Mouse (Mus musculus): ENCODE data around the gene Rnls. TPM values are rescaled to one million over a fixed set of nuclear protein-coding genes. Genes with fewer than 3 reads are reported as not detected.
A peak's percentile ranks its signal among the peaks of the same experiment; 100 is the strongest.
"Not testable (repeated sequence)": the region's sequence is repeated elsewhere in the genome, so short reads cannot be mapped to it uniquely, and the experiment has no call there.

The Rnls gene
- polyA plus RNA-seq (2011; ENCODE audit: insufficient read length, low read depth, missing spikeins) = 1.2 and 1.6 TPM in 2 replicates

DNA sequence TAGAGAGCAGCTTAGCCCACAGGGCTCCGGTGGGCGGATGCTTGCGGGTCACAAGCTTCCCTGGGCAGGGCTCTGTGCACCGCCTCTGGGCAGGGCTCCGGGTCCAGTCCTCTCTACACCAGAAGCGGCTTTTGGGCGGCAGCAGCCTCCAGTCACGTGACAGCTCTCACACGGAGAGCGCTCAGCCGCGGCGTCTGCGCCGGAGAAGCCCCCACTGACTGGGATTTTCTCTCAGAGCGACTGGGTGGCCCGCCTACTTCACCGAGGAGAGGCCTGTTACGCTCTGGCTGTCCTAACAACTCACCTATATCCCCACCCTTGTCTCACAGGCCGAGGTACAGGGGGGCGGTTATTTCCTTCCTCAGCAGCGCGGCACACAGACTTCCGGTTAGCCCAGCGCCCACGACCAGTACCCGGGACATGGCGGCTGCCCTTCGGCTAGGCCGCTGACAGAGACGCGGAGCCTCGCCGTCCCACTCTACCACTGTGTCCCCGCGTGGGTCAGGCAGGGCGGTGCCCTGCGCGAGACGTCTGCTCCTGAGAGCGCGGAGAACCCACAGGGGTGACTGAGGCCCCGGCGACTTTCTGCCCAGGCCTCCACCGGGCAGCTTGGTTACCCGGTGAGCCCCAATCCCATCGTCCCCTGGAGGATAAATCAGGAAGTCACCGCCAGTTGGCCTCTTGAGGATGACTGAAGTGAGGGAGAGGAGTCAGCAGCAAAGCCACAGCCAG, at the start of gene Rnls:
Rnls (minus strand) TSS at position 645 of the 732 bp plus-strand sequence.
- H3K27ac ChIP-seq (ENCODE audit: insufficient read depth, low read length) = peak within 1 kb of the TSS; percentile 54
- peak within 1 kb of the TSS; percentile 50 for H3K4me3 ChIP-seq (ENCODE audit: insufficient read depth, low read length)
- no peaks in the 10 kb centered on the region for H3K4me1 ChIP-seq (ENCODE audit: control insufficient read depth, insufficient read depth, low read length)
- no peak for TF ChIP-seq CTCF (IDR thresholded peaks at IDR 0.05; ENCODE audit: borderline replicate concordance, insufficient read depth, low read length)
- peak; percentile 78 for TF ChIP-seq POLR2A (IDR thresholded peaks at IDR 0.05; ENCODE audit: low read depth, low read length)

GRCm38 (mm10) chr19:33429457-33429856, 37.4 kb upstream of the Rnls start:
- Histone ChIP-seq H3K4me3 (ENCODE audit: insufficient read depth, low read length) (no peak overlapping the region), H3K4me1 (ENCODE audit: control insufficient read depth, insufficient read depth, low read length) (no peaks in the 10 kb centered on the region), H3K27ac (ENCODE audit: insufficient read depth, low read length) (no peak overlapping the region)
- no peak for TF ChIP-seq CTCF (IDR thresholded peaks at IDR 0.05; ENCODE audit: borderline replicate concordance, insufficient read depth, low read length)
- TF ChIP-seq POLR2A (IDR thresholded peaks at IDR 0.05; ENCODE audit: low read depth, low read length) = no peak

DNA sequence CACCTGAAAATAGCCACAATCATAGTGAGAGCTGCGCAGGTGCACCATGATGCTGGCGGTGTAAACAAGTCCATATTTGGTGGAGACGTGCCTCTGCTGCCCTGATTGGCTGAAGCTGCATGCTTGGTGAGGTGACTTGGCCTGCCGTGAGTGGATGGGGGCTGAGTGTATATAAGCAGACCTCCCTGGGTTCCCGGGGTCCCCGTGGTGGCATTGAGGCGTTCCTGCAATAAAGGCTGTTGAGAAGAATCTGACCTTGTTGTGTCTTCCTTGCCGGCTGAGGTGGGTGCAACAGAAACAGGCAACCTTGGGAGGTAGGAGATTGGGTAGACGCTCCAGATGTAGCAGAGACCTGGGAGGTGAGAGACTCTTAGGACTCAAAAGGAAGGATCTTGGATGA, 27.3 kb upstream of the Rnls start:
- H3K4me1 ChIP-seq (ENCODE audit: control insufficient read depth, insufficient read depth, low read length); H3K27ac ChIP-seq (ENCODE audit: insufficient read depth, low read length); H3K4me3 ChIP-seq (ENCODE audit: insufficient read depth, low read length): not testable (repeated sequence)

DNA sequence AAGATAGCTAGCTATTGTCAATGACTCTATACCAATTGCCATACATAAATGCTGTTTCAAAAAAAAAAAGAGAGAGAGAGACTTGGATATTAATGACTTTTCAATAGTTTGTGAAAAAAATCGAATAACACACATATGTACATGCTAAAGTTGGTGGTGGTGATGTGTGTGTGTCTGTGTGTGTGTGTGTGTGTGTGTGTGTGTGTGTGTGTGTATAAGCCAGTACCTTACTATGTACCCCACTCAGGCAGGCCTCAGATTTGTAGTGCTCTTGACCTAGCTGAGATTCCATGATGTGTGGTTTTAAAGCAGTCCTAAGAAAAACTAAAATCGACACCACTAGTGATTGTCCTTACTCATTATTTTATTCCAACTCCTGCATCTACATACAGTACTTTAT, 11.3 kb downstream of the Rnls start:
- Histone ChIP-seq H3K27ac (ENCODE audit: insufficient read depth, low read length) (no peak overlapping the region), H3K4me3 (ENCODE audit: insufficient read depth, low read length) (no peak overlapping the region), H3K4me1 (ENCODE audit: control insufficient read depth, insufficient read depth, low read length) (0 out of 2 replicates have a peak, but pooled peaks cover 2% of the 10 kb centered on the region)
- TF ChIP-seq POLR2A (IDR thresholded peaks at IDR 0.05; ENCODE audit: low read depth, low read length) (no peak), CTCF (IDR thresholded peaks at IDR 0.05; ENCODE audit: borderline replicate concordance, insufficient read depth, low read length) (no peak)

DNA sequence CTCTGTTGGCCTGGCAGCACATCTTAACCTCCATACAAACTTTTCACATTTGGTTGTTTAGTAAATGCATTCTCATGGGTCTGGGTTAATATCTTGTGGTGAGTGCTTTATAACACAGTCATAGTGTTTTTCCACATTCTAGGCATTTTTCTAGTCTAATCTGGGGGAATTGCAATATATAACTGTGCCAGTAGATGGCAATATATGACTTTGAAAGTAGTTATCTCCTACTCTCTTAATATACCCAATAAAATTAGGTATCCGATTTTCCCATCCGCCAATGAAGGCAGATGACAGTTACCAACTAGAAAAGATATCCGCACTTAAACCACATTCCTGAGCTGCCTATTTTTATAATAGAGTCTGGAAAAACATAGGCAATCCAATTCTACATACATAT, 11.7 kb downstream of the Rnls start:
- TF ChIP-seq CTCF (IDR thresholded peaks at IDR 0.05; ENCODE audit: borderline replicate concordance, insufficient read depth, low read length) (no peak), POLR2A (IDR thresholded peaks at IDR 0.05; ENCODE audit: low read depth, low read length) (no peak)
- H3K4me3 ChIP-seq (ENCODE audit: insufficient read depth, low read length) = no peak overlapping the region
- no peak overlapping the region for H3K27ac ChIP-seq (ENCODE audit: insufficient read depth, low read length)
- H3K4me1 ChIP-seq (ENCODE audit: control insufficient read depth, insufficient read depth, low read length) = 0 out of 2 replicates have a peak, but pooled peaks cover 2% of the 10 kb centered on the region

- TF ChIP-seq CTCF (IDR thresholded peaks at IDR 0.05; ENCODE audit: borderline replicate concordance, insufficient read depth, low read length) (no peak), POLR2A (IDR thresholded peaks at IDR 0.05; ENCODE audit: low read depth, low read length) (no peak)
- no peaks in the 10 kb centered on the region for H3K4me1 ChIP-seq (ENCODE audit: control insufficient read depth, insufficient read depth, low read length)
- no peak overlapping the region for H3K4me3 ChIP-seq (ENCODE audit: insufficient read depth, low read length)
- no peak overlapping the region for H3K27ac ChIP-seq (ENCODE audit: insufficient read depth, low read length)
Observed at GRCm38 (mm10) chr19:33368808-33369207, 23.3 kb downstream of the Rnls start.

GRCm38 (mm10) chr19:33366661-33367060, 25.4 kb downstream of the Rnls start:
- Histone ChIP-seq H3K4me1 (ENCODE audit: control insufficient read depth, insufficient read depth, low read length) (no peaks in the 10 kb centered on the region), H3K4me3 (ENCODE audit: insufficient read depth, low read length) (no peak overlapping the region), H3K27ac (ENCODE audit: insufficient read depth, low read length) (no peak overlapping the region)
- TF ChIP-seq CTCF (IDR thresholded peaks at IDR 0.05; ENCODE audit: borderline replicate concordance, insufficient read depth, low read length) (peak; percentile 81), POLR2A (IDR thresholded peaks at IDR 0.05; ENCODE audit: low read depth, low read length) (no peak)

DNA sequence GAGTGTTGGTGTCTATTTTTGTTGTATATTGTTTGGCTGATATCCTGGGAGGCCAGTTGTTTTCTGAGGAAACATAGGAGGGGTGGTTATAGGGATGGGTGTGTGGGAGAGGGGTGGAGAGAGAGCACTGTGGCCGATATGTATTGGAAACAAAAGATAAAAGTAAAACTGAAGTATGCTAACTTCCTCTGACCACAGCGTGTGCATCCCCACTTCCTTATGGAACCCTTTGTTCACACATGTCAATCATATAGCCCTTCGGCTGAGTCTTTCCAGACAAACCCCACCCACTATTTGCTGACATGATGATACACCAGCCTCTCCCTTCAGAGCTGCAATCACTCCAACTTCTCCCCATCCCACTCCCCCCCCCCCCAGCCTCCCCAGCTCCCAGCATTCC, 35.1 kb downstream of the Rnls start:
- no peak overlapping the region for H3K4me3 ChIP-seq (ENCODE audit: insufficient read depth, low read length)
- H3K4me1 ChIP-seq (ENCODE audit: control insufficient read depth, insufficient read depth, low read length) = no peaks in the 10 kb centered on the region
- H3K27ac ChIP-seq (ENCODE audit: insufficient read depth, low read length) = no peak overlapping the region
- TF ChIP-seq POLR2A (IDR thresholded peaks at IDR 0.05; ENCODE audit: low read depth, low read length) (no peak), CTCF (IDR thresholded peaks at IDR 0.05; ENCODE audit: borderline replicate concordance, insufficient read depth, low read length) (no peak)

- TF ChIP-seq CTCF (IDR thresholded peaks at IDR 0.05; ENCODE audit: borderline replicate concordance, insufficient read depth, low read length) (no peak), POLR2A (IDR thresholded peaks at IDR 0.05; ENCODE audit: low read depth, low read length) (no peak)
- H3K4me3 ChIP-seq (ENCODE audit: insufficient read depth, low read length) = no peak overlapping the region
- peaks cover 2% of the 10 kb centered on the region; the same call in 1 of the 2 replicates for H3K4me1 ChIP-seq (ENCODE audit: control insufficient read depth, insufficient read depth, low read length)
- H3K27ac ChIP-seq (ENCODE audit: insufficient read depth, low read length) = no peak overlapping the region
Observed at GRCm38 (mm10) chr19:33340119-33340518, 52.0 kb downstream of the Rnls start.

- H3K4me3 ChIP-seq (ENCODE audit: insufficient read depth, low read length) = no peak overlapping the region
- TF ChIP-seq POLR2A (IDR thresholded peaks at IDR 0.05; ENCODE audit: low read depth, low read length) (no peak), CTCF (IDR thresholded peaks at IDR 0.05; ENCODE audit: borderline replicate concordance, insufficient read depth, low read length) (no peak)
- H3K4me1 ChIP-seq (ENCODE audit: control insufficient read depth, insufficient read depth, low read length) = no peaks in the 10 kb centered on the region; the same call in 1 of the 2 replicates
- no peak overlapping the region for H3K27ac ChIP-seq (ENCODE audit: insufficient read depth, low read length)
Observed at GRCm38 (mm10) chr19:33326706-33327641, 65.1 kb downstream of the Rnls start.

Data from embryonic fibroblast, embryonic 13.5 days (primary cell).